Mouse (Mus musculus): ENCODE results near the gene Rasa3. TPM values are rescaled to one million over a fixed set of nuclear protein-coding genes. Genes with fewer than 3 reads are reported as not detected.
A peak's percentile ranks its signal among the peaks of the same experiment; 100 is the strongest.

Rasa3 gene
- polyA plus RNA-seq, 1 experiment from 2014 or later = 24.8 TPM

GRCm38 (mm10) chr8:13664711-13665210 lies 12.6 kb downstream of the Rasa3 start:
- no peaks in the 10 kb centered on the region for H3K27me3 ChIP-seq (ENCODE audit: poor library complexity, severe bottlenecking)
- 93% methylated on average over 6 of the region's 6 CpGs for WGBS
- H3K9me3 ChIP-seq = no peaks in the 10 kb centered on the region
- H3K27ac ChIP-seq = no peak overlapping the region
- 0 out of 2 replicates have a peak, but pooled peaks cover 3% of the 10 kb centered on the region for H3K36me3 ChIP-seq (replicated peaks)
- H3K4me3 ChIP-seq = no peak overlapping the region
- no peak for DNase-seq (ENCODE audit: extremely low spot score, low spot score)
- H3K4me1 ChIP-seq = peaks cover 16% of the 10 kb centered on the region

DNA sequence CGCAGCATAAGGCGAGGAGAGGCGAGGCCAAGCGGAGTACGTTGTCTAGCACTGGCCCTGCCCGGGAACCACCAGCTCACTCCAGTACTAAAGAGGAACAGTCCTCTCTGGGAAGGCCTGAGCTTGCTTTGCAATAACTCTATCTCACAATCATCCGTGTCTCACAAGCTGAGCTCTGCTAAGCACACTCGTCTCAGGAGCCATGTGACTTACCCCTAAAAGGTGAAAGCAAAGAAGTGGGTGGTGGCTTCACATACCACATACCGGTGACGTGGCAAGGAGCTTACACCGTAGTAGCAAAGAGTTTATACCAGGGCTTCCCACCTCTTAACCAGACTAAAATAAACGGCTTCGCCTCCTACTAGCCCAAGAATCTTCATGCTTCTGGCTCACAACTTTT lies 17.1 kb downstream of the Rasa3 start:
- Histone ChIP-seq H3K4me3 (no peak overlapping the region), H3K27ac (no peak overlapping the region), H3K4me1 (peaks cover 5% of the 10 kb centered on the region; the same call in 1 of the 2 replicates), H3K9me3 (no peaks in the 10 kb centered on the region), H3K36me3 (replicated peaks) (no peaks in the 10 kb centered on the region), H3K27me3 (ENCODE audit: poor library complexity, severe bottlenecking) (no peaks in the 10 kb centered on the region)
- WGBS = 91% methylated on average over 13 of the region's 13 CpGs
- no peak for DNase-seq (ENCODE audit: extremely low spot score, low spot score)

GRCm38 (mm10) chr8:13657479-13657878 lies 19.9 kb downstream of the Rasa3 start:
- no peak overlapping the region for H3K27ac ChIP-seq
- 82% methylated on average over 12 of the region's 12 CpGs for WGBS
- no peak for DNase-seq (ENCODE audit: extremely low spot score, low spot score)
- no peaks in the 10 kb centered on the region for H3K9me3 ChIP-seq
- H3K27me3 ChIP-seq (ENCODE audit: poor library complexity, severe bottlenecking) = no peaks in the 10 kb centered on the region
- no peak overlapping the region for H3K4me3 ChIP-seq
- H3K4me1 ChIP-seq = peaks cover 5% of the 10 kb centered on the region; the same call in 1 of the 2 replicates
- H3K36me3 ChIP-seq (replicated peaks) = no peaks in the 10 kb centered on the region

GRCm38 (mm10) chr8:13655033-13655351 lies 22.4 kb downstream of the Rasa3 start:
- no peaks in the 10 kb centered on the region for H3K27me3 ChIP-seq (ENCODE audit: poor library complexity, severe bottlenecking)
- no peaks in the 10 kb centered on the region for H3K36me3 ChIP-seq (replicated peaks)
- H3K9me3 ChIP-seq = no peaks in the 10 kb centered on the region
- no peak overlapping the region for H3K4me3 ChIP-seq
- peaks cover 5% of the 10 kb centered on the region; the same call in 1 of the 2 replicates for H3K4me1 ChIP-seq
- DNase-seq (ENCODE audit: extremely low spot score, low spot score) = no peak
- 93% methylated on average over 5 of the region's 5 CpGs for WGBS
- no peak overlapping the region for H3K27ac ChIP-seq

DNA sequence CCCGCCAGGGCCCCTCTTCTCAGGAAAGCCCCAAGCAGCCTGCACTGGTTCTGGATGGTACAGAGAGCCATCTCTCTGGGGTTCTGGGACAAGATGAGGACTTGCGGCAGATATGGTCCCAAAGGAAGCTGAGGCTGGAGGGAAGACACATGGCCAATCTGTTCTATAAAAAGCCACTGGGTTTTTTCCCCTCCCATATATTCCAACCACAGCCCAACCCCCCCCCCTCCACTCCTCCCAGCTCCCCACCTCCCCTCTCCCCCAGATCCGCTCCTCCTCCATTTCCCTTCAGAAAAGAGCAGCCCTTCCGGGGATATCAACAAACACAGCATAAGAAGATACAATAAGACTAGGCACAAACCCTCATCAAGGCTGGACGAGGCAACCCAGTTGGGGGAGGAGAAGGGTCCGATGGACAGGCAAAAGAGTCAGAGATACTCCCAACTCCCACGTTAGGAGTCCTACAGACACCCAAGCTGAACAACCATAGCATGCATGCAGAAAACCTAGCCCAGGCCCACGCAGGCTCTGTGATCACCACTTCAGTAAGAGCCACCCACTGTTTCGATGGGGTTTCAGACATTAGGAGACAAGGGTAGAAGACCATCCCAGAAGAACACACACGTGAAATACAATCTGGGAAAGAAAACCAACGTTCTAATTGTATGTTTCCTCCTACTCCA lies 22.9 kb downstream of the Rasa3 start:
- Histone ChIP-seq H3K36me3 (replicated peaks) (no peaks in the 10 kb centered on the region), H3K27me3 (ENCODE audit: poor library complexity, severe bottlenecking) (no peaks in the 10 kb centered on the region), H3K4me3 (no peak overlapping the region), H3K4me1 (peaks cover 9% of the 10 kb centered on the region), H3K9me3 (no peaks in the 10 kb centered on the region), H3K27ac (no peak overlapping the region)
- 86% methylated on average over 11 of the region's 11 CpGs for WGBS
- DNase-seq (ENCODE audit: extremely low spot score, low spot score) = no peak

GRCm38 (mm10) chr8:13650541-13651191 lies 26.7 kb downstream of the Rasa3 start:
- H3K27me3 ChIP-seq (ENCODE audit: poor library complexity, severe bottlenecking) = no peaks in the 10 kb centered on the region
- no peak overlapping the region for H3K27ac ChIP-seq
- 91% methylated on average over 11 of the region's 11 CpGs for WGBS
- H3K9me3 ChIP-seq = no peaks in the 10 kb centered on the region
- no peaks in the 10 kb centered on the region for H3K36me3 ChIP-seq (replicated peaks)
- no peak for DNase-seq (ENCODE audit: extremely low spot score, low spot score)
- peaks cover 21% of the 10 kb centered on the region for H3K4me1 ChIP-seq
- H3K4me3 ChIP-seq = no peak overlapping the region

- no peaks in the 10 kb centered on the region for H3K36me3 ChIP-seq (replicated peaks)
- H3K27me3 ChIP-seq (ENCODE audit: poor library complexity, severe bottlenecking) = no peaks in the 10 kb centered on the region
- H3K9me3 ChIP-seq = no peaks in the 10 kb centered on the region
- WGBS = 37% methylated on average over 3 of the region's 3 CpGs
- H3K4me3 ChIP-seq = no peak overlapping the region
- H3K27ac ChIP-seq = peak overlapping the region; percentile 78
- H3K4me1 ChIP-seq = peaks cover 36% of the 10 kb centered on the region
- DNase-seq (ENCODE audit: extremely low spot score, low spot score) = no peak
These were observed 28.3 kb downstream of the Rasa3 start for GRCm38 (mm10) chr8:13649154-13649515.

DNA sequence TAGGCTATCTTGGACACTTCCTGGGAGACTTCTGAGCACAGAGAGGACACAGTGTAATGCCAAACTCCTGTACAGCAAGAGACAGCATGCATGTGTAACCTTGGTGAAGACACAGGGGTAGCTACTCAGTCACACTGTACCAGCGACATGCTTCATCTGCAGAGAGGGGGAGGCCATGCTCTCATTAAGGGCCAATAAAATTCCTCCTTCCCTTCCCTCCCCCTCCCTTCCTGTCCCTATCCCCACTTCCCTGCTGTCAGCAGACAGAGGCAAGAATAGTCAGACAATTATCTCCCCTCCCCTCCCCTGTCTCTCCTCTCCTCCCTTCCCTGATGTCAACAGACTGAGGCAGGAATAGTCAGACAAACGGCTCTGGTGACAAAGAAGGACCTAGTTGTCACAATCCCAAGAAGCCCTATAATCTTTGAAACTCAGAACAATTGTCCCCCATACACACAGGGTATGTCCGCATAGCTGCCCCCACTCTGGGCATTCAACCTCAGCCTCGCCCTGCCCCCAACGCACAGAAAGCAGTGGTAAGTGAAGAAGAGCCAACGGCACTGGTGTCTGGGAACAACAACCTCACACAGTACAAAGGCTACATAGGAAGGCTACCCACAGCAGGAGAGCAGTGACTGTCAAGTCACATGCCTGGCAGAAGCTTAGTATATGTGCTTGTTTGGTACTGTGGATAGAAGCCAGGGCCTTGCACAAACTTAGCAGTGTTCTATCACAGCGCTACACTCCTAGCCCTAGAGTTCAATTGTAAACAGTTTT lies 28.8 kb downstream of the Rasa3 start:
- Histone ChIP-seq H3K27me3 (ENCODE audit: poor library complexity, severe bottlenecking) (no peaks in the 10 kb centered on the region), H3K9me3 (no peaks in the 10 kb centered on the region), H3K4me3 (no peak overlapping the region), H3K36me3 (replicated peaks) (no peaks in the 10 kb centered on the region), H3K27ac (peak overlapping the region; percentile 78), H3K4me1 (peaks cover 41% of the 10 kb centered on the region)
- 22% methylated on average over 7 of the region's 7 CpGs for WGBS
- no peak for DNase-seq (ENCODE audit: extremely low spot score, low spot score)

DNA sequence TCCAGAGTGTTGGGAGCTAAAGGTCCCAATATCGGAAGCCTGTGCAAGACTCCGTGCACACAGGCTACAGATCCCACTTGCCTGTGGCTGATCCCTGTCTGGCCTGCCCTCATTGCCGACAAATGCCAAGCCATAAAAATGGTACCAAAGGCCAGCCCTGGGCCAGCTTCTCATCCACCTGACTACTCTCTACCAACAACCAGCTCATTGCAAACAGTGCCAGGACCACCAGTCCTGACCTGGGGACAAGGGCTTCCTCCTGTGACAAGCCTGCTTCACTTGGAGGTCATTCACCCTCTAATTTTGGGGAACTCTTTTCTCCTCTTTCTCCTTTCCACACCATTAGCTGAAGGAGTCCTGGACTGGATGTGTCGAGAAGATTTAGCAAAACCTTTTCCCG lies 29.8 kb downstream of the Rasa3 start:
- Histone ChIP-seq H3K27me3 (ENCODE audit: poor library complexity, severe bottlenecking) (no peaks in the 10 kb centered on the region), H3K27ac (no peak overlapping the region), H3K4me1 (peaks cover 45% of the 10 kb centered on the region), H3K36me3 (replicated peaks) (no peaks in the 10 kb centered on the region), H3K4me3 (no peak overlapping the region), H3K9me3 (no peaks in the 10 kb centered on the region)
- 88% methylated on average over 5 of the region's 5 CpGs for WGBS
- DNase-seq (ENCODE audit: extremely low spot score, low spot score) = no peak

DNA sequence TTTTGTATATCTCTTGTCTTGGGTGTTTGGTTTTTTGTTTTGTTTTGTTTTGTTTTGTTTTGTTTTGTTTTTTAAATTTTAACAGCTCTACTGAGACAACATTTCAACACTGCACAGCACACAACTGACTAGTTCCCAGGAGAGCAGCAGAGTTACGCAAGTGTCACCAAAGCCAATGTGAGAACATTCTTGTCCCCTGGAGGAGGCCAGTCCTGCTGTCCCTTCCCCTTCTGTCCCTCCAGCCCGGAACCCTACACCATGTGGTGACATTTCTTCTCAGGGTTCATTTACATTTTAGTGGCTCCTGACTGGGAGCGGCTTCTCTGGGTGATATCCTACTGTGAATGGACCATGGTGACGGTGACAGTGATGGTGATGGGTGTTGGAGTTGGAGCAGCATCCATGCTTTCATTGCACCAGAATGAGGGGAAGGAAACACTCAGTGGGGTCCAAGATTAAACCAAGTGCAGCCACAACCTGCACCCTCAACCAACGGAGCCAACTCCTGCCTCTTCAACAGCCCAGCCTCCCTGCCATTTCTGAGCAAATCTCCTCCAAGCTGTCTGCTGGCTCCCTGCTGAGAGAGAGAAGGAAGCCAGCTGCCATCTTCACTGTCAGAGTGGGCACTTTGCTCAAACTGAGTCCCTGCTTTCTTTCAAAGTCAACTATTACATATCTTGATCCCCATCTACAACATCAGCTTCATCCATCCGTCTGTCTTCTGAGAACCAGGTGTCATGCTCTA lies 32.3 kb downstream of the Rasa3 start:
- 52% methylated on average over 6 of the region's 6 CpGs for WGBS

DNA sequence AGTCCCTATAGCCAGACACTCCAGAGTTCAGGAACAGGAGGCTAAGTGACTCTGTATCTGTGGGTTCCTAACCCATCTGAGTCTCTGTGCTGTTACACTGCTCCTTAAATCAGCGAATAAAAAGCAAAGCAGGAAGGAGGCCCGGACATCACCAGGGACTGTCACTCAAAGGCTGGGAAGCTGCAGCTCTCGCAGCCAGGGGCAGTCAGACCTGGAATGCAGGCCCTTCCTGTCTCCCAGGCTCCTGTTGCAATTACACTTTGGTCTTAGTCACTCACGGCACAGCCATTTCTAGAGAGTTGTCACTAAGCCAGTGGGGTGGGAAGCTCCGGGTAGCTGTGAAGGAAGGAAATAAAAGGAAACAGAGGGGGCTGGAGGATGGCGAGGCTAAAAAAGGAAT lies 33.2 kb downstream of the Rasa3 start:
- no peak overlapping the region for H3K4me3 ChIP-seq
- H3K9me3 ChIP-seq = no peaks in the 10 kb centered on the region
- H3K4me1 ChIP-seq = peaks cover 43% of the 10 kb centered on the region
- H3K36me3 ChIP-seq (replicated peaks) = no peaks in the 10 kb centered on the region
- peak overlapping the region; percentile 69 for H3K27ac ChIP-seq
- H3K27me3 ChIP-seq (ENCODE audit: poor library complexity, severe bottlenecking) = no peaks in the 10 kb centered on the region
- 20% methylated on average over 6 of the region's 6 CpGs for WGBS
- no peak for DNase-seq (ENCODE audit: extremely low spot score, low spot score)

More for the DNA sequence above, 32.3 kb downstream of the Rasa3 start:
- Histone ChIP-seq H3K4me3 (no peak overlapping the region), H3K9me3 (no peaks in the 10 kb centered on the region), H3K27me3 (ENCODE audit: poor library complexity, severe bottlenecking) (no peaks in the 10 kb centered on the region), H3K36me3 (replicated peaks) (no peaks in the 10 kb centered on the region), H3K27ac (no peak overlapping the region), H3K4me1 (peaks cover 51% of the 10 kb centered on the region)
- no peak for DNase-seq (ENCODE audit: extremely low spot score, low spot score)

- Histone ChIP-seq H3K27ac (no peak overlapping the region), H3K4me3 (no peak overlapping the region), H3K27me3 (ENCODE audit: poor library complexity, severe bottlenecking) (no peaks in the 10 kb centered on the region), H3K9me3 (no peaks in the 10 kb centered on the region), H3K4me1 (peaks cover 32% of the 10 kb centered on the region), H3K36me3 (replicated peaks) (no peaks in the 10 kb centered on the region)
- no peak for DNase-seq (ENCODE audit: extremely low spot score, low spot score)
- 86% methylated on average over 10 of the region's 10 CpGs for WGBS
These were observed 34.7 kb downstream of the Rasa3 start for GRCm38 (mm10) chr8:13642659-13643181.
